Mouse (Mus musculus) gastrocnemius, adult 8-10 months (tissue): Measurements from ENCODE around the gene Asb2. TPM values are rescaled to one million over a fixed set of nuclear protein-coding genes. Genes with fewer than 3 reads are reported as not detected.

Experiments used
- DNase-seq, 2 experiments: peaks; one replicate each; pipeline ENCODE4 v3.0.0; 2022; ENCODE audit warnings: low spot score in 2 of 2
- total RNA-seq, 4 experiments: library from RNA; stranded (reverse); gene quantifications; 2 replicates each; pipeline ENCODE4 v1.2.4; 2022

Asb2 gene
- 100 to 1,000 TPM; 524 to 740 (median 599) TPM for total RNA-seq

DNA sequence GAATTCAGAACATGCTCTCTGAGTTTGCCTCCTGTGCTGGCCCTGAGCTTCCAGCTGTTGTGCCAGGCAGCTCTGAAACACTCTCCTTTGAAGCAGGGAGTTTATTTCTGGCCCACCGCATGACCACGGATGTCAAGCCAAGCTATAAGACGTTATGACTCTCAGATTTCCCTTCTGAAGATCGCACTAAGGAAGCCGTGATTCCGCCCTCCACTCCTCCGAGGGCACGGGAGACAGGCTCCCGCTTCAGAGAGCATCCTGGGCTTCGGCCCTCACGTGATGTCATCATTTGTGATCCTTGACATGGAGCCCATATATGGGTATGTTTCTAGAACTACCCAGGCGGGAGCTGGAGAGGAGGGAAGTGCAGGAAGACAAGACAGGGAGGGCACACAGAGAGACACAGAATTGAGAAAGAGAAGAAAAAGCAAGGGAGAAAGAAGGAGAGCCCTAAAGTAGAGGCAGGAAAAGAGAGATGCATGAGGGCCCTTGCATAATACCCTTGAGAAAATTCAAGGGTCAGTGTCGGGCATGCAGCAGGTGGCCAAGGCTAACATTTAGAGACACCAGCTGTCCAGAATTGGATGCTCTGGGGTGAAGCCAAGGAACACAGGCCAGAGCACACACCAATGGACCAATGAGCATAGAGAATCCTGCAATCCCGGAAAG is at the start of gene Asb2:
Gene Asb2 (minus strand): TSS at position 256 of the 669 bp plus-strand sequence.
- DNase-seq, result peak; percentile 68 to 76

DNA sequence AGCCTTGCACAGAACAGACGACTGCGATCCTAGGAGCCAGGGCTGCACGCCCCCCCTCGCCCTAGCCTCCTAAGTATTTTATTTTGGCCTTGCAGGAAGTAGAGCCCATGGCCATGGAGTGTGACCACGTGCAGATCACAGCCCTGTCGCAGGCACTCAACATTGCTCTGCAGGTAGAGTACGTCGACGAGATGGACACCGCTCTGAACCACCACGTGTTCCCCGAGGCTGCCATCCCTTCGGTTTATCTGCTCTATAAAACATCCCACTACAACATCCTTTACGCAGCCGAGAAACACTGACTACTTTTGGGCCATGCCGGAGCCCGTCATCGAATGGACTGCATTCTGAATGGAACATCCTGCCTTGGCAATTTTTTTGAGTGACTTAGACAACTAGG is 48.3 kb upstream of the Asb2 start:
- DNase-seq, result no peak

DNA sequence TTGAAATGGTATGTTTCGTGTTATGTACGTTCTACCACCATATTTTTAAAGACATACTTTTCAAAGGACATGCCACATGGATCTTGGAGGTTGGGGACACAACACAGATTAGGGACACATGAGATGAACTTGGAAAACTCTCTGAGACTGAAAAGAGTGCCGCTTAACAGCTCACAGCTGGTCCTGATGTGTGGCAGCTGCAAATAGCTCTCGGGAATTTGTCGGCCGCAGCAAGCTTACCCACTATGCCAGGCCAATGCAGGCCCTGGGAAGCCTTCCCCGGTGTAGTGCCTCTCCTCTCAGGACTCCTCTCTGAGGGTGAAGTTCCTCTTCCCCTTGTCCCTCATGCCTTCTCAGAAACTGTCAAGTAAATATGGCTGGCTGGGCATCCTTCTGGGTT is 41.0 kb upstream of the Asb2 start:
- no peak for DNase-seq

DNA sequence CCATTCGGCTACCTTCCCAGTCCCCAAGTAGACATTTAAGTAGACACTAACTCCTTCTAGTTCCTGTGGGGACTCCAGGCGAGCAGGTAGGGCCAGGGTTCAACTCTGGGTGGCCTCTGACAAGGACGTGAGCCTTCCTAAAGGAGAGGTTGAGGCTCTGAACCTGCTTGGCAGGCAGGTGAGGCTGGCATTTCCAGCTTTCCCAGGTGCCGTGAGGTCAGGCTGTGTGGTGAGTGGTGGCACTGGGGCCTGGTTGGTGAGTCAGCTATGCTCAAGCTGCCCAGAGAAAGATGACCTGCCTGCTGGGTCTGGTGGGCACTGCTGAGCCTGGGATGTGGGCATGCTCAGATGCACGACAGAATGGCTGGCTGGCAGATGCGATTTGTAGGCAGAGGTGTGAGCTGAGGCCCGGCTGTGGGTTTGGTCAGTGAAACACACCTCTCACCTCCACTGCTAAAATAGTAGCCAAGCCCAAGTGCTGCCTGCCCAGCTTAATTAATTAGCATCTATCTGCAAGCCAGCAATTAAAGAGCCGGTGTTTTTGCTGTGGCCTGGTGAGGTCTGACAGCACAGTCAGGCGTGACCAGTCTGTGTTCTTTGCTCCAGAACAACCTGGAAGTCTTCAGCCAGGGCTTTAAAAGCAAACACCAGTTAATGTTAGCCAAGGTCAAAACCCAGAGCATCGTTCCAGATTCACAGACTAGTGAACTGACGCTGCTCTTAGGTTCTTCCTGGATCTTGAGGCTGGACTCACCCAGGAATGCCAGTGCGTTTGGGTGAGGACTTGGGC is 39.9 kb upstream of the Asb2 start:
- no peak for DNase-seq

DNA sequence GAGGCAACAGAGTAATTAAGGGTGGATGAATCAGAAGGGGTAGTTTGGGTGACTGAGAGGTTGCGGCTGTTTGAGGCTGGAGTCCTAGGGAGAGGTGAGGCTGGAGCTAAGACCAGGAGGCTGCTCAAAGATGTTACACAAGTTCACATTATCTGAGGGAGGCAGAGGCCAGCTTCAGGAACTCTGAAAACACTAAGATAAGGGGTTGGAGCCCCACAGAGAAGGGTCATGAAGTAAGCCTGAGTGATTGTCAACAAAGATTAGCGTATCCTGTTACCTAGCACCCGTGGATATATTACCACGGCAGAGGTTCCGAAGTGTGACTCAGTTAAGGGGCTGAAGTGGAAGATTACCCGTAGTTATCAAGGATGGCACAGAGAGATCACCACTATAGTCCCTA is 37.7 kb upstream of the Asb2 start:
- DNase-seq, result no peak

DNA sequence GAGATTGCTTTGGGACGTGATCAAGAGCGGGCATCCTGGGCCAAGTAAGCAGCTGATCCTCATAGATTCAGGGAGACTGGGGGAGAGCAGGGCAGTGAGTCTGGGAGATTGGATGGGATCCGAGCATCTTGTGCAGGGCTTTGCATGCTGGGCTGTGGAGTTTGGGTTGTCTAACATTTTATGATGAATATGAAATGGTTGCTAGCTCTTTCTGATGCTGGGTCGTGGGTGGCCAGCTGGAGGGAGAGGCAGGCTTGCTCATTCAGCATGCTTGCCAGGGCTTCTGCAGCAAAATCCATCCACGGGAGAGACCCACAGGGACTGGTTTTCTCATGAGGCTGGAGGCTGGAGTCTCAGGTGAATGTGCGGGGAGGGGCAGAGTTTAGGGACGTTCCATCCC is 35.3 kb upstream of the Asb2 start:
- no peak for DNase-seq

DNA sequence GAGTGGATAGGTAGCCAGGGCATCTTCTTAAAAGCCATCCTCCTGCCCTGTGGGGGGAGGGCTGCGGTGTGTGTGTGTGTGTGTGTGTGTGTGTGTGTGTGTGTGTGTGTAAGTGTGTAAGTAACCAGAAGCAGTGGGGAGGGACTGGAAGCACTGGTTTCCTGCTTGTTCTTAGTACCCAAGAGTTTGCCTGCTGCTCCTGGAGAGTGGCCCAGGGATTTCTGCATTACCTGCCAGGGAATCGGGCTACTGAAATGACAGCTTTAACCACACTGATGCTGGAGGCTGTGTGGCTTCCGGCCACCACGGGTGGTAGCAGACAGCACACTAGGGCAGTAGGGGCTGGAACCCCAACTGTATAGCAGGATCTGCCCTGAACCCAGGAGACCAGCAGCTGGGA is 34.2 kb upstream of the Asb2 start:
- DNase-seq, result no peak

DNA sequence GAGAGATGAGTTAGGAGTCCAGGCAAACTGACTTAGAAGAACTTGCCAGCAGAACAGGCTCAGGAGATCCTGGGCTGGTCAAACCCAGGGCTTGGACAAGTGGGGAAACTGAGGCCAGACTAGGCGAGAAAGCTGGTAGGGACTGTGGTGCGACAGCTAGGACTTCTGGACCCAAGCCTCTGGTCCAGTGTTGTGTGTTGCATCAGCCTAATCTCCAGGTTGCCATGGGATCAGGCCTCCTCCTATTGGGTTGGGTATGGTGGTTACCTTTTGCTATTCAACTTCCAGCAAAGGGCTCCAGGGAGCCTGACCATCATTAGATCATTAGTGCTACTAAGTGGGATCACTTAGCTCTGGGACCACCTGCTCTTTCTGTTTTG is 33.5 kb upstream of the Asb2 start:
- DNase-seq, result no peak

DNA sequence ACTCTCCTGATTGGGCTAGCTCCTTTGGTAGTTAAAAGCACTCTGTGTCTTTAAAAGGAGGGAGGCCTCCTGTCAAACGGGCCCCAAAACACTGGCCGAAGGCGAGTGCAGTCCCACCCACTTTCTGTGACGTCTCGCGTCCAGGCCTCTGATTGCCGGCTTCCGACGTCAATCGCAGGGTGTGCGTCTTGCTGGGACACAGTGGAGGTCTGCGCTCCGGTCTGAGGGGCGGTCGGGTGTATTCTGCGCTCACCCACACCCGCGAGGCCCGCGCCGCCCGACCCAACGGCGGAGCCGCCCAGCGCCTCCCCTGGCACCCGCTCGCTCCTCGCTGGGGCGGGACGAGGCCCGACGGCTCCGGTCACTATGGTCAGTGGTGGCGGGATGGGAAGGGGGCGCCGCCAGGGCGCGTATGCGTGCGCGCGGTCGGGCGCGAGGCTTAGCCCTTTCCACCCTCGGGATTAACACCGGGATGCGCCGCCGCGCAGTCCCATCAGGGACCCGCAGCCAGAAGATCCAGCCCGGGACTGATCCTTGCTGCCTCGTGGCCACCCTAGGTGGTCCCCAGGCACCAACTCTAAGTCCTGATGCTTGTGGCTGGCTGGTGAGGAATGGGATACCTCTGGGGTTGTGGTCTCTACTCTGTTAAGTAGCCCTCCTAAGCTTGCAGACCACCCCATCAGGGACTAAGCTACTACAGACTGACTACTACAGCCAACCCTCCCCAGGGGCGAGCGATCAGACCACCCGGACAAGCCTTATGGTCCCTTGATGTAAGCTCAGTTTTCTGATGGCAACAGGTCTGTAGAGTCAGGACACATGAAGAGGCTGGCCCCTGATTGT is 32.9 kb upstream of the Asb2 start, which contains the start of gene Otub2:
Gene Otub2 (plus strand): TSS at position 178 of the 843 bp plus-strand sequence.
- DNase-seq, result peak; percentile 92 to 95

DNA sequence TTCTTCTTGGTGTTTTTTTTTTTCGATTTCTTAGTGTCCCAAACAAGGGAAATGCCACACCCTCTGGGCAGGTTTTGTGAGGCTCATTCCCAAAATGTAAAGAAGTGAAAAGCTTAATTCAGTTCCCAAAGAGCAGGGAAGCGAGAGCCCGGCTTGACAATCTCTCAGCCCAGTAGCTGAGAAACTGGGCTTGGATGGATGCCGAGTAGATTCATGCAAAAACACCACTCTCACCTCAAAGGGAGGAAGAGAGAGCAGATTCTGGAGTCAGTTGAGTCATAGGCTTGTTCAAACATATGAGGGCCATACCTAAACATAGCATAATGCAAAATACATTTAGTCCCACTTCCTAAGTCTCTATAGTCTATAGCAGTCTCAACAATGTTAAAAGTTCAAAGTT is 24.4 kb upstream of the Asb2 start:
- no peak for DNase-seq

DNA sequence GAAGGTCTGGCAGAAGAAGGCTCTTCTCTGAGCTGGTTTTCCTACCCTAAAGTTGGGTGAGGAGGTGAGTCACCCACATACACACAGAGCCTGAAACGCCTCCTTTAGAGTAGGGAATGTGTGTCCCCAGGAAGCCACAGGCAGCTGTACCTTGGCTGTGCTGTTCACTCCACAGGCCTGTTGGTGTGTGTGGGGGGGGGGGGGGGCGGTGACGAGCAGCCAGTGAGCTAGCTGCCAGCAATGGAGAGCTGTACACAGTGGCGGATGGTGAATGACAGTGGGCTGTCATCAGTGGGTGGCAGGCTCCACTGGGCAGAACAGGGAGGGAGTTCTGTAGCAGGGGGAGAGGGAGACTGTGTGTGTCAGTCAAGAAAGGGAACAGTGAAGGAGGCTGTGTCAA is 21.0 kb upstream of the Asb2 start:
- no peak for DNase-seq

DNA sequence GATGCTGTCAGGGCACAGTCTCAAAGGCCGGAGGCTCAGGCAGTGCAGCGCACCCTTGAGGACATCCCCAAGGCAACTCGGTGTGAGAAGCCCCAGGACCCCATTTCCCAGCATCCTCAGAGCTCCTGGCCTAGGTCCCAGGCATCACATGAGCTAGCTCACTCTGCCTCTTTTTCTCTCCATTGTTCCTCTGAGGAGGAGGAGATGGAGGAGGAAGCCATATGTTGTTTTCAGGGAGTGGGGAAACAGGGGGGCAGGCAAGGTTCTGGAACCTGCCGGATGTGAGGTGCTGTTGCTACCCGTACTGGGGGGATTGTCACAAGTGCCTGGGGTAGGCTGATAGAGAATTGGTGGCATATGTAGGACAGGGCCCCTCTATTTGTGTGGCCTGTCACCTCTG is 20.3 kb upstream of the Asb2 start:
- no peak for DNase-seq

DNA sequence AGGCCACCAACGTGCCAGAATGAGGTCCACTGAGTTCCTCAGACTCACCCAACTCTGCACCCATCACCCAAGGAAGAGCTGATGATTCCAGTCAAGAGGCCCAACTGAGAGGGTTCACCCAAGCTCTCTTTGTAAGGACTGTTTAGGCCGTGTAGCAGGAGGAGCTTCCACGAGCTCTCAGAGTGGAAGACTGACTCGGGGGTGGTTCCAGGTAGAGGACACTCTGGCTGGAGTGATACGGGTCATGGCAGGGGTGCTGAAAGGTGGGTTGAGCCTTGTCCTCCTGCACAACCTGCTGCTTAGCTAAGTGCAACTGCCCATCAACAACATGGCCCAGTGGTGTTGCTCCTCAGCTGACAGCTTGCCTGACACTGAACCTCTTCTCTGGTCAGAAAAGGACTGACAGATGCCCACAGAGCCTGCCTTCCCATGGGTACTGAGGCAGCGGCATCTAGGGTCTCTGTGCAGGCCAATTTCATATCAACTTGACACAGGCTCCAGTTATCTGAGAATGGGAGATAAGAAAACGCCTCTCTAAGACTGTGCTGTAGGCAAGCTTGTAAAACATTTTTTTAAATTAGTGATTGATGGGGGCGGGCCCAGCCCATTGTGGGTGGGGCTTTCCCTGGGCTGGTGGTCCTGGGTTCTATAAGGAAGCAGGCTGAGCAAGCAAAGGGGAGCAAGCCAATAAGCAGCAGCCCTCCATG is 17.9 kb upstream of the Asb2 start:
- DNase-seq, result no peak

DNA sequence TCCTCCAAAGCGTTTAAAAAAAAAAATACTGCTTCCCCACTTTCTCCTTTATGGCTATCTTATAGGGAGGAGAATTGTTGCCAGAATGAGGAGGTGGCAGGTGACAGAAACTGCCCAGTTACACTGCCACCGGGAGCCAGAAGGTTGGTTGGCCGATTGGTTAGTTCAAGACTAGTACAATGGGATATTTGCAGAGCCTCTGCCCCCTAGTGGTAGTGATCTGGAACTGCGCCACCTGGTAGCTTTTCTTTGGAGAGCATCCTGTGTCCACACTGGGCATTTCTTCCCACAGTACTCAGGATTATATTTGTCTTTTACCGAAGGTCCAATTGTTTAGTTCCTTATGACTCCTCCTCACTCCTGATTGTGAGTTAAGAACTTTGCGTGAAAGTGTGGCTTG is 15.9 kb upstream of the Asb2 start:
- no peak for DNase-seq

DNA sequence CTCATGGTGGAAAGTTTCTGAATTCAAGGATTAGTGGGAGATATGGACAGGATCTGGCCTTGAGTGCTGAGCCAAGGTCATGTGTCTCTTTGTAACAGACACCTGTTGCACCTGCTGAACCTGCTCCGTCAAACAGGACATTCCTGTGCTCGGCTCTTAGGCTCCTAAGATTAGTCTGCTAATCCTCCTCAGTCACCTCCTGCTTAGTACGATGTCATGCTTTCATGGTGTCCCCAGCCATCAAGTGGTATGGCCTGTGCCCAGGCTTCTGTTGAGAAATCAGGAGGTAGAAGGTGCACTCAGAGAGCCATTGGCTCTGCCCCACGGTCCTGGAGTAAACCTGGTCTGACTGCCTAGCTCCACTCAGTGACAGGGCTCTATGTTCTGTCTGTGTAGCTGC is 15.1 kb upstream of the Asb2 start:
- no peak for DNase-seq

DNA sequence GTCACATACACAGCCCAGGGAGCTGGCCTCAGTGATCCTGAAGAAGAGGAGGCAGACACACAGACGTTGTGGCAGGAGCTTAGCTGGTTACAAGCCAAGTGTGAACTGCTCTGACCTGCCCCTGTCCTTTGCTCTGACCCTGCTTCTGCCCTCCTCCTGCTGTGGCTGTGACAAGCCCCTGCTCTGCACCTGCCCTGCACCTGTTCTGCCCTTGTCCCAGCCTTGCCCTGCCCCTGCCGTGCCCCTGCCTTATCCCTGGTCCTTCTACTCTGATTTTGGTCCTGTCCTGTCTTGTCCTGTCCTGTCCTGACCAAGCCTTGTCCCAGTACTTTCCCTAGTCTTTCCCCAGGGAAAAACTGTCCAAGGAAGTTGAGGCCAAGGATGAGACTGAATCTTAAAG is 13.0 kb upstream of the Asb2 start:
- DNase-seq, result no peak

DNA sequence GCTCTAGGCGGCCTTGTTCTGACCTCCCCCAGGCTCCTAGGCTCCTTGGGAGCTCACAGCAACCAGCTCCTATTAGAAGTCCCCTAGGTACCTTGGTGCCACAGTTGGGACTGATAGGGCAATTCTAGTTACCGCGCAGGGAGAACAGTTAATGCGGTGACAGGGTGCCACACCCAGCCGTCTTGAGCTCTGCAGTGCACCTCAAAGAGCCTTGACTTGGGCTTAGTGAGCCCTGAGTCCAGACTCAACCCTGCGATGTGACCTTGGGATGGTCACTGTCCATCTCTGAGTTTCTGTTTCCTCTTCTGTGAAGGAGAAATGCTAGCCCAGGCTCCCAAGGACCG is 12.5 kb upstream of the Asb2 start:
- DNase-seq, result no peak

DNA sequence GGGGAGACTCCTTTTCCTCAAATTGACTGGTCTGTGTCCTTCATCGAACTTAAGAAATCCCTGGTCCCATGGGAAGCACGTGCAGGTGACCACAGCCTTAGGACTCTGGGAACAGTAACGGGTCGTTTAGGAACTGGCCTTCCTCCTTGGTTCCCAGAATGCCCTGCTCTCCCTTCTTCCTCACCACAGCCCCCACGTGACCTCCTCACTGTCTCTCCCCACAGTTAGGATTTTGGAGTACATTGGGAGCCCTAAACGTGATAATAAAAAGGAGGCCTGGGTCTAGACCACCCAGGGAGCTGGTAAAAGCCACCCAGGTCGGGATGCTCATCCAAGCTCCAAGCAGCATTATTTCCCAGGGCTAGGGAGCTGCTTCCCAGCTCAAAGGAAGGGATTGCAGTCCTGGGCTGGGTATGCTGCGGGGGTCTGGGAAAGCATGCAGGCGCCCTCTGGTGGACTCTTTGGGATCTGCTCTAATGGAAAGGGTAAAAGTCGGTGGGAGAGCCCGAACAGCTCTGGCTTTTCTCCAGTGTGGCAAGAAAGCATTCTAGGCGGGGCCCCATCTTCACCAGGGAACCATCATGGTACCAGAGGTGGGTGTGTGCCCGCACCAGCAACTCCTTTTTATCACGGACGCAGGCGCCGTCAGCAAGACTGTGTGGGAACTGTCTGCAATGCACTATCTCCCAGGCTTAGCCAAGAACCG is 12.0 kb upstream of the Asb2 start:
- peak; percentile 63 to 67 for DNase-seq

DNA sequence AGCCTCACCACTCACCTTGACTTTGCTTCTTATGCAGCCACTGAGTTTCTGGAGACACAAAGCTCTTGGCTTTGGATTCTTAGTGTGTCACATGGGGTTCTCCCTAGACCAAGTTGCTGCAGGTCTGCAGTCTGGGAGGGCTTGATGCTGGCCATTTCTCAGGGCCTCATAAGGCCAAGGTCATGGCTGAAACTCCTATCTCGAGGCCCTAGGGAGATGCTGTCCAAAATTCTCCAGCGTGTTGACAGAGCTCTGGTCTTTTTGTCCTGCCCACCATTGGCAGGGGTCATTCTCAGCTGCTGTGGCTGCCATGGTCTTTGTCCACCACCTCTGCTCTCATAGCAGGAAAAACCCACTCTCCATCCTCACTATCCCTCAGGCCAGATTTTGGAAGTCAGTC is 11.4 kb upstream of the Asb2 start:
- no peak for DNase-seq

DNA sequence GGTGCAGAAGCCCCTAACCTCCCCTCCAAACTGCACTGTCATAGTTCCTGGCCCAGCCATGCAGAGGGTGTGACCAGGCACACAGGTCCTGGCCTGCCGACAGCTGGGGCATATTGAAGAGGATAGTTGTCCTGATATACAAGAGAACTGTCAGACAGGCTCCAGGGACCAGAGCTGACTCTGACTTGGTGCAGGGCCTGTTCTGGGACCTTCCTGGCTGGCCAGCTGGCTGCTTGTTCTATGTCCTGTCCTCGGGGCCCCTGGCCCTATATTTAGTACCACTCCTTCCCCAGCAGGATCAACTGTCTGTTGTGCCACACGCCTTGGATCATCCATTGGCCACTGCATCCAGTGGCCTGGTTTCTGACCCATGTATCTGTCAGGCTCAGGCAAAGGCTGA is 6.5 kb upstream of the Asb2 start:
- DNase-seq, result peak; percentile 78 to 87
